Mouse (Mus musculus) lung, postnatal 14 days (tissue): ENCODE measurements around the gene Daxx.

ENCODE experiments used
- DNase-seq: peaks from one replicate; pipeline ENCODE4 v3.0.0; 2021

Gene Daxx

DNA sequence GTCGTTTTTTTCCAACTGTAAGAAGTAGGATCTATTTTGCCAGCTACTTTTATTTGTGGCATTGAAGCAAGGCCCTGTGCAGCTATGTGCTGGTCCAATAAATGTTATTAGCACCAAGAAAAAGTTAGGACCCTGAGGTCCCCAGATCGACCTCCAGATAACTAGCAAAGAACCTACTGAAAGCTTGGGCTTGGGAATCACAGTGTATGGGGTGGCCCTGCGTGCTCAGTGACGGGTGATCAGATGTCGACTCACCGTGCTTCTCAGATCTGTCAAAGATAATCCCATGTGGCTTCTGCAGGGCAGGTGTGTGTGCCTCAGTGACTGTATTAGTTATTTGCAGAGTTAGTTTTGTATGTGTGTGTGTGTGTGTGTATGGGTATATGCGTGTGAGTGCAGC, 12.1 kb downstream of the Daxx start:
- DNase-seq: no peak

DNA sequence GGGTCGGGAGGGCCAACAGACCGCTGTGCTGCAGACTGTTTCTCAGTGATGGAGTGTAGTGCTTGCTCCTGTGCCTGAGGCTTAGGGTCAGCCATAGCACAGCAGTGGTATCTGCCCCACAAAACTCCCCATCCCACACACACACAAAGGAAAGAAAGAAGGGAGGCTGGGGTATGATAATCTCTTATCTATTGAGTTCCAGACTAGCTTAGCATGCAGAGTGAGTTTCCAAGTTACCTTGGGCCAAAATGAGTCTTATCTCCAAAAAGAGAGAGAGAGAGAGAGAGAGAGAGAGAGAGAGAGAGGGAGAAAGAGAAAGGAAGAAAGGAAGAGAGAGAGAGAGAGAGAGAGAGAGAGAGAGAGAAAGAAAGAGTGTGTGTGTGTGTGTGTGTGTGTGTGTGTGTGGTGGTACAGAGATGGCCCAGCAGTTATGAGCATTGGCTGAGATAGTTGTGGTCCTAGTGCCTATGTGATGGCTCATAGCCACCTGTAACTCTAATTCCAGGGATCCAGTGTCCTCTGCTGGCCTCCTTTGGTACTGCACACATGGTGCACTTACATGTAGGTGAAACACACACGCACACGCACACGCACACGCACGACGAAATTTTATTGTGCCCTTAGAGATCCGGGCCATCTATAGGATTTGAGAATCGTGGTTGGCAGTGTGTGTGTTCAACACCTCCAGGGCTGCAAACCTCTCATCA, 15.5 kb downstream of the Daxx start:
- peak; percentile 48 for DNase-seq

DNA sequence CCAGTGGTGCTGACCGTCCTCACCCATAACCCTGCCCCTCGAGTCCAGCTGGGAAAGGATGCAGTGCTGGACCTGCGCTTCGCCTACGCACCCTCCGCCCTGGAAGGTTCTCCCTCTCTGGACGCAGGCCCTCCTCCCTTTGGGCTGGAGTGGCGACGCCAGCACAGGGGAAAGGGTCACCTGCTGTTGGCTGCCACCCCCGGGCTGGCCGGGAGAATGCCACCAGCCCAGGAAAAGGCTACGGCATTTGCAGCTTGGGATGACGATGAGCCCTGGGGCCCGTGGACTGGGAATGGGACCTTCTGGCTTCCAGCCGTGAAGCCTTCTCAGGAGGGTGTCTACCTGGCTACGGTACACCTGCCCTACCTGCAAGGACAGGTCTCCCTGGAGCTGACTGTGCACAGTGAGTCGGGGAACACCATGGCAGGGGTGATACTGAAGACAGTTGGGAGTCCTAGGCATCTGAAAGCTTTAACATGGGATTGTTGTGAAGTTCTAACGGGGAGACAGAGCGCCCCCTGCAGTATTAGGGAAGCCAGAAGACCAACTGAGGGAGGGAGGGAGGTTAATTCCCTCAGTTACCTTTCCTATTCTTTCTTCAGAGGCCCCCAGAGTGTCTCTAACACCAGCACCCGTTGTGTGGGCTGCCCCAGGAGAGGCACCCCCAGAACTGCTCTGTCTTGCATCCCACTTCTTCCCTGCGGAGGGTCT, 16.3 kb downstream of the Daxx start:
- no peak for DNase-seq

DNA sequence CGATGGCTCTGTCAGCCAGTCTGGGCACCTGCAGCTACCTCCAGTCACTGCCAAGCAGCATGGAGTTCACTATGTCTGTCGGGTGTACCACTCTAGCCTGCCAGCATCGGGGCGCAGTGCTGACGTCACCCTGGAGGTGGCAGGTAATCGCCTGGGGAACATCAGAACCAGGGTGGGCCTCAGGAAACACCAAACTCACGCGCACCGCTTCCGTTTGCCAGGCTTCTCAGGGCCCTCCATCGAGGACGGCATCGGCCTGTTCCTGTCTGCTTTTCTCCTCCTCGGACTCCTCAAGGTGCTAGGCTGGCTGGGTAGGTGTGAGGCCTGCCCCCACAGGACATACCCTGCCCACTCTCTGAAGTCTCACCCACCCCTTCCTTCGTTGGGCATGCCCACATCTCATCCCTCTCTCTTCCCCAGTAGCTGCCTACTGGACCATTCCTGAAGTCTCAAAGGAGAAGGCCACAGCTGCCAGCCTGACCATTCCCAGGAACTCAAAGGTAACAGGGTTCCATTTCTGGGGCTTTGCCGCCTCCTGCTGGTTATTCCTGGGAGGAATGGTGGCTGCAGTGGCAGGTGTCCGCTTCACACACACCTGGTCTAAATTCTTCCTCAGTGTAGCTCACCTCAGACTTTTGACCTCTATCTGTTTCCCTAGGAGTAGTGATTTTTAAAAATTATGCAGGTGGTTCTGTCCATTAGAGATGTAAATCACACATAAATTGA, 17.2 kb downstream of the Daxx start:
- DNase-seq: no peak

DNA sequence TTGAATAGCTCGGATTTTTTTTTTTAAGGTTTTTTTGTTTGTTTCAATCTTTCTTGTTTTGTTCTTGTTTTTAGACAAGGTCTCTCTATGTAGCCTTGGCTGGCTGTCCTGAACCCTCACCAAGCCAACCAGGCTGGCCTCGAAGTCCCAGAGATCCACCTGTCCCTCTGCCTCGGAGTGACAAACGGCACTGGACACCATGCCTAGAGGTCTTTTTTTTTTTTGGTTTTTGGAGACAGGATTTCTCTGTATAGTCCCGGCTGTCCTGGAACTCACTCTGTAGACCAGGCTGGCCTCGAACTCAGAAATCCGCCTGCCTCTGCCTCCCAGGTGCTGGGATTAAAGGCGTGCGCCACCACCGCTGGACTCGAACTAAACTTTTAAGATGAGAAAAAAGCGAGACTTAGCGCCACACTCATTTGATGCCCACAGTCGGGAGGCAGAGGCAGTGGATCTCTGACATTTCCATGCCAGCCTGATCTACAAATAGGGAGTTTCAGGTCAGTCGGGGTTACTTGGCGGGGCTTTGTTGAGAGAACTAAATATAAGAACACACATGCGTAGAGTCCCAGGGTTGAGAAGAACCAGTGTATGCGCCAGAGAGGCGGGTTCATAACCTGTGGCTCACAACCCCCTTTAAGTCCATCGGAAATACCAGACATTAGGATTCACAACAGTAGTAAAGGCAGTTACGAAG, 19.2 kb downstream of the Daxx start:
- no peak for DNase-seq

DNA sequence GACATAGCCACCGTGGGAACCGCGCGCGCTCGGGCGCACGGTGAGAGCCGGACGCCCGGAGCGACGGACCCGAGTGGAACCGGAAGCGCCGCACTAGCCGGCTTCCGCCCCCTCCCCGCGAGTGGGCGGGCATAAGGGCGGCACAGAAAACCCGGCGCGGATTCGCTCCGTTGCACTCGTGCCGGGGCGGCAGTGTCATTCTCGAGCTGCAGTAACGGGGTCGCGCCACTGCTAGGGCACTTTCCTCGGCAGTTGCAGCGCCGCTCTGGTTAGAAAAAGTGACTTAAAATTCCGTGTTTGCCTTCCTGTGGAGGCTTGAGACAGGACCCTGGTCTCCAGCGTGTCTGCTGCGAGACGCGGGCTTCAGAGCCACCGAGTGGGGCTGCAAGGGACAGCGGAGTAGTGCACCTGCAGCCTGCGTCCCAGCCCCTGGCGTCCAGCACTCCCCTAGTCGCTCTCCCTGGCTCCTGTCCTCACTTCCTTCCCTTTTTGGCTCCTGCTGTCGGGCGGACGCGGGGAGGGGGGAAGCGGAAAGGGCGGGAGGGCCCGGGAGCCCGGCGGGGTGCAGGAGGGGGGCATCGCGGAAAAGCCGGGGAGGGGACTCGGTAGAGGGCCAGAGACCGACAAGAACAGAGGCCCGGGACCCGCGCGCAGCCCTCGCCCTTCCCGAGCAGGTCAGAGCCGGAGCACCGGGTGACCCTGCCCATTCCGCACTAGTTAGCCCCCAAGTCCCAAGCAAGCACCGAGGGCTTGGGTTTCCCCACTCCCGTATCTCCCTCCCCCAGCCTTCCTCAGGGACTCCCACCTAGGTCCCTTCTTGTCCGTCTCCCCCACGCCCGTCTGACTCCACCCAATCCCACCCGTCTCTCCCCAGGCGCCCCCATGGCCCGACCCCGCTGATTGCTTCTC, 20.4 kb downstream of the Daxx start, which contains the start of gene Rgl2:
Gene Rgl2, plus strand, starts transcription at position 173 of the 909 bp plus-strand sequence.
- peak; percentile 94 for DNase-seq

DNA sequence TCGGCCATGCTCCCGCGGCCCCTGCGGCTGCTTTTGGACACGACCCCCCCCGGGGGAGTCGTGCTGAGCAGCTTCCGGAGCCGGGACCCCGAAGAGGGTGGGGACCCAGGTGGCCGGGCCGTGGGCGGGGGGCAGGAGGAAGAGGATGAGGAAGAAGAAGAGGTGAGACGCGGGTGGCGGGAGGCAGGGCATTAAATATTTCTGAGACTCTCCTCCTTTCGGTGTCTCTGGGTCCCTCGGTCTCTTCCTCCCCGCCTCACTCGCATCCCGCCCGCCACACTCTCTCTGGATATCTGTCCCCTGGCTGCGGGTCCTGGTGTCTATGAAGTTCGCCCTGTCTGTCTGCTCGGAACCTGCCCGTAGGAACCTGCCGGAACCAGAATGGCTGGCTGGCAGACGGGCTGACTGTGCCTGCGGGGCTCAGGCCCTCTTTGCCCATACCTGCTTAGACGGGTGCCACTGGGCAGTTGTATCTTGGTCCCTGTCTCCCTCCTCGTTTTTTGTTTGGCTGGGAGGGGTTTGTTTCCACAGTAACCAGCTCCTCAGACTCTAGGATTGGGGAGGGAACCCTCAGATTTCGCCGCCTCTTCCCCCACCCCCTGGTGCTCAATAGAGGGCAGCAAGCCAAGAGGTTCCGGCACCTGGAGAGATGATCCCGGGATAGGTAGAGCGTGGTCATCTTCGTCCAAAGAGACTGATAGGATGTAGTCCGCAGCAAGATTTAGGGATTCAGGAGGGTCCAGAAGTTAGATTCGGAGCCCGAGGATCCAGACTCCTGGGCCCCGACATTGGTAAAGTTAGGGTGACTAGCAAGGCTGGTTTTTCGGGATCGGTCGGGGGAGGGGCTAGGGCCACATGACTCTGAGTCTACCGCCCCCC, 21.3 kb downstream of the Daxx start:
- DNase-seq: peak; percentile 60

DNA sequence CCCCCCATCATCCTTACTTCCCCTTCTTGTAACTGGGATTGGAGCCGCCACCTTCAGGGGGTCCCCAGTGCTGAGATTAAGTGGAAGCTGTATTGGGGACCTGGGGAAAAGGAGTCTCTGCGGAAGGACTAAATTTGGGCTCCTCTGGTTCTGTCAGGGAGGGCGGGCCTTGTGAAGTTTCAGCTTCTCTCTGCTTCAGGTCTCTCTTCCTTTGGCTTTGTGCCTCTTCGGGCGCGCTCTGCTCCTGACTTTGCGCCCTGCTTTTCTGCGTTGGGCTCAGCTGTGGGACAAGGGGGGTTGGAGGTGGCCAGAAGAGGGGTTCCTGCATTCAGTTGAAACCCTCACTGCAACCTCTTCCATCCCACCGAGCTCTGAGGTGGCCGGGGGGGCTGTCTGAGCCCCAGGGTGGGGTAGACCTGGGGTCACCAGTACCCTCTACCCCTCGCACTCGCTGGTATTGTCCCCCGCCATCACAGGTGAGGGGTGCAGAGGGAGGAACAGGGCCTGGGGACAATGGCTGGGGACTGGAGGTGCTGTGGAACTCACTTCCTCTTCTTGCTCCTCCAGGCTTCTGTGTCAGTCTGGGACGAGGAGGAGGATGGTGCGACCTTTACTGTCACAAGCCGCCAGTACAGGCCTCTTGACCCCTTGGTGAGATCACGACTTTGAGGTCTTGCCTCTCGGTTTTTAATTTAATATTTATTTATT, 22.1 kb downstream of the Daxx start:
- DNase-seq: no peak

DNA sequence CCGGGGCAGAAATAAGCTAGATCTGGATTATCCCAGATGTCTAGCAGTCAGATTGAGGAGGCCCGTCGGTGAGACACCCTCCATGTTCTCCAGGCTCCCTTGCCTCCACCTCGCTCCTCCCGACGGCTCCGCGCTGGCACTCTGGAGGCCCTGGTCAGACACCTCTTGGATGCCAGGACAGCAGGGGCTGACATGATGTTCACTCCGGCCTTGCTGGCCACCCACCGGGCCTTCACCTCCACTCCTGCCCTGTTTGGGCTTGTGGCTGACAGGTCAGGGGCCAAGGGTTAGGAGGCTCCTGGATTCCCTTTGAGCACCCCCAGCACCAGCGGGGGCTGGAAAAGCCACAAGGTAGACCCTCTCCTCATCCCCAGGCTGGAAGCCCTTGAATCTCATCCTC, 22.7 kb downstream of the Daxx start:
- no peak for DNase-seq

DNA sequence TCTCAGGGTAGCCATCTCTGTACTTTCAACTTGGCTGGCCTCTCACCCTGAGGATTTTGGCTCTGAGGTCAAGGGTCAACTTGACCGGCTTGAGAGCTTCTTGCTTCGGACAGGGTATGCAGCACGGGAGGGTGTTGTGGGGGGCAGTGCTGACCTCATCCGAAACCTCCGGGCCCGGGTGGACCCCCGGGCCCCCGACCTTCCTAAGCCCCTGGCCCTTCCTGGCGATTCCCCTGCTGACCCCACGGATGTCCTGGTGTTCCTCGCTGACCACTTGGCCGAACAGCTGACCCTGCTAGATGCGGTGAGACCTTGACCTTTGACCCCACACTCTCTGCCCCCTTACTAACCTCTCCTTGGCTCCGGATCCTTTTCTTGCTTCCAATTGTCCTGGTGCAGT, 23.2 kb downstream of the Daxx start:
- DNase-seq: no peak

DNA sequence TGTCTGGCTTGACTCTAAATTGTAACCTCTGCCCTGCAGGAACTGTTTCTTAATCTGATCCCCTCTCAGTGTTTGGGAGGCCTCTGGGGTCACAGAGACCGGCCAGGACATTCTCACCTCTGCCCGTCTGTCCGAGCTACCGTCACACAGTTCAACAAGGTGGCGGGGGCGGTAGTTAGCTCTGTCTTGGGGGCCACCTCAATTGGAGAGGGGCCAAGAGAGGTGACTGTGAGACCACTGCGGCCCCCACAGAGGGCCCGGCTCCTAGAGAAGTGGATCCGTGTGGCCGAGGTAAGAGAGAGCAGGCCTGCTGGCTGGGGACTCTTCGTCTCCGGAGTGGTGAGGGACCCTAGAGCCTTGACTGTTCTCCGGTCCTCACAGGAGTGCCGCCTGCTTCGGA, 23.8 kb downstream of the Daxx start:
- DNase-seq: no peak

DNA sequence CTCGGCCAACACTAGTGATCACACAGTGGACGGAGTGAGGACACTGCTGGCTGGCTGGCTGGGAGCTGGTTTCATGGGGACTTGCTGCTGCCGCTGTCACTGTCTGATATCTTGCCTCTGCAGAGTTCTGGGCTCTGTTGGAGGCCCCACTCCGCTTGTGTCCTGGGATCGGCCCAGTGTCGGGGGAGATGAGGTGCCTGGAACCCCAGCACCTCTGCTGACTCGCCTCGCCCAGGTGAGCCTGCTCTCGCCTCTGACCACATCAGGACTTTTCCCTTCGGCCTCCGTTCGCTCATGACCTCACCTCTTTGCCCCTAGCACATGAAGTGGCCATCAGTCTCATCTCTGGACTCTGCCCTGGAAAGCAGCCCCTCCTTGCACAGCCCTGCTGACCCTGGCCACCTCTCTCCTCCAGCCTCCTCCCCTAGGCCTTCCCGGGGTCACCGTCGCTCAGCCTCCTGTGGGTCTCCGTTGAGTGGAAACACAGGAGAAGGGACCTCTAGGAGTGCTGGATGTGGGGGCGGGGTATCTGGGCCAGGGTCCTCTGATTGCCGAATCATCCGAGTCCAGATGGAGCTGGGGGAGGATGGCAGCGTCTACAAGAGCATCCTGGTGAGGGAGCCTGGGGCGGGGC, 26.3 kb downstream of the Daxx start:
- no peak for DNase-seq

DNA sequence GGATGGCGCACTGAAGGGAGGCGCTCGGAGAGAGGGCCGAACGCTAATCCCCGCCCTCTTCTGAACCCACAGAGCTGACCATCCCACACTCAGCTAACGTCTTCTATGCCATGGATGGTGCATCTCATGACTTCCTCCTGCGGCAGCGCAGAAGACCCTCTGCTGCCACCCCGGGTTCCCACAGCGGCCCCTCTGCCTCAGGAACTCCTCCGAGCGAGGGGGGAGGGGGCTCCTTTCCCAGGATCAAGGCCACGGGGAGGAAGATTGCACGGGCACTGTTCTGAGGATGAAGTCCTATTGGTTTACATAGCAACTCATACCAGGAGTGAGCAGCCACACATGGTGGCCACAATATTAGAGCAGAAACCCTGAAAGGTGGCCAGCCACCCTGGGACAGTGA, 27.8 kb downstream of the Daxx start:
- DNase-seq: no peak

DNA sequence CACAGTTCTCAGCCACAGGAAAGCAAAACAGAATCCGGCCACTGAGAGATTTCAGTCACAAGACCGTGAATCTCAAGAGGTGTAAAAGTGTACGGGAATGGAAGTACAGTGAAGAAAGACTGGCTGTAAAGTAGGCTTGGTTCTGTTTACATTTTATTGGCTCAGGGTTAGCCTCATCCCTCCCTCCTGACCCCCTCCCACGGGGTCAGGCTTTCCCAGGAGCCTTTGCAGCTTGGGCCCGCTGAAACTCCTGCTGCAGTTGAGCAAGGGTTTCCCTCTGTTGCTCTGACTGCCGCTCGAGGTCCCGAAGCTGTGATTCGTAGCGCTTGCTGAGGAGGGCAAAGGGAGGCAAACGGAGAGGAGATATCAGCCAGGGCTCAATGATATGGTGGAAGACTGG, 29.6 kb downstream of the Daxx start:
- no peak for DNase-seq

DNA sequence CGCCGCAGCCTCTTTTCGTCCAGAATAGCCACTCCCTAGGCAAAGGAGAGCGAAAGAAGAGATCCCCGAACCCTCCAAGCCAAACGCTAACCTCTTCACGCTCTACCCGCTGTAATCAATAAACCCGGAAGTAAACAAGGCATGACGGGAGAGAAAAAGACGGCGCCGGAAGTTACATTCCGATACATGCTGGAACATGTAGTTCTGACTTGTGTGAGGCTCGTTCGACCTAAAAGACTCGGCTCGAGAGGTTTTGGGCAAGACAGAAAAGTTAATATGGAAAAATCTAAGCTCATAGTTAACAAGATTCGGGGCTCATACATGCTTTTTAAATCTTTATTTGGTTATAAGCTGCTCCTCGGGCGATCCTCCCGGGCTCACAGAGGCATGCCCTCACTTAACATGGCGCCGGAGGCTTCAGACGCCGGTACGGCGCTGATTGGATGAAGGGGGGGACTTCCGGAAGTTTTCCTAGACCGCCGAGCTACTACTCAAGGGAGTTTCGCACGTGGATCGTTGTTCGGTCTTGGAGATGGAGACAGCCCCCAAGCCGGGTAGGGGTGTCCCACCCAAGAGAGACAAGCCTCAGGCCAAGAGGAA, 31.1 kb downstream of the Daxx start, which contains the start of the genes Pfdn6 and Wdr46:
Gene Pfdn6, minus strand, starts transcription at position 138 of the 600 bp plus-strand sequence.
Gene Wdr46, plus strand, starts transcription at position 455 of the 600 bp plus-strand sequence.
- DNase-seq: peak; percentile 88

DNA sequence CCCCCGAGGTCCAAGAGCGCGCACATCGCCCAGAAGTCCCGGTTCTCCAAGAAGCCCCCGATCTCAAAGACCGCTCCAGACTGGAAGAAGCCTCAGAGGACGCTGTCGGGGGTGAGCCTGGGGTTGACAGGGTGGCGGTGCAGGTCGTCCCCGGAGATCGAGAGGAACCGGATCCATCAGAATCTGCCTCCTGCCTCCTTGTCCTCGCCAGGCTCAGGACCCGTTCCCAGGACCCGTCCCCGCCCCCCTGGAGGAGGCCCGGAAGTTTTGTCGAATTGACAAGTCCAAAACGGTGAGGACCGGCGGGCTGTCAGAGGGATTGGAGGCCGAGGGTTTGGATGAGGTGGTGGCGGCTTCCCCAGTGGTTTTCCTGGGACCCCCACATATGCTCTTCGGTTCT, 31.8 kb downstream of the Daxx start:
- no peak for DNase-seq

DNA sequence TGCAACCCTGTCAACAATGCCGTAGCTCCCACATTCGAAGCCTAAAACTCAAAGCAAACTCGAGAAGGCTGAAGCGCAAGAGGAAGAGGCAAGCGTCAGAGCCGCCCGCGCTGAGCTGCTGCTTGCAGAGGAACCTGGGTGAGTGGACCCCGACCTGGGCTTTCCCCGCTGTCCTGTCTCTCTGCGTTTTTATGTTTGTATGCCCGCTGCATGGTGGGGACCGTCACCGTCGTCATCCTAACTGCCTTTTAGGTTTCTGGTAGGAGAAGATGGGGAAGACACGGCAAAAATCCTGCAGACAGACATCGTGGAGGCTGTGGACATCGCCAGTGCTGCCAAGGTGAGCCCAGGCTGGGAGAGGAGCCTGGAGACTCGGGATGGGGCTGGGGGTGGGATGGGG, 32.2 kb downstream of the Daxx start:
- no peak for DNase-seq

DNA sequence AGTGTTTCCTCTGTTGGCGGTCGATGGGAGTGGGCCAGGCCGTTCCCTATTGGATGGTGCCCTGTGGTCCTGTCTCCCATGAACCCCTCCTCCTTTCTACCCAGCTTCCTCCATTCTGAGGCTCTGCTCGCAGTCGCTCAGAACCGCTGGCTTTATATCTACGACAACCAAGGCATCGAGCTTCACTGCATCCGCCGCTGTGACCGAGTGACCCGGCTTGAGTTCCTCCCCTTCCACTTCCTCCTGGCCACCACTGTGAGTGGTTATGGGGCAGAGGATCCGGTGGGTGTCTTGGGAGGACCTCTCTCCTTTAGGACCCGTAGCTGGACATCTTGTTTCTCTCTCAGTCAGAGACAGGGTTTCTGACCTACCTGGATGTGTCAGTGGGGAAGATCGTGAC, 34.2 kb downstream of the Daxx start:
- no peak for DNase-seq

DNA sequence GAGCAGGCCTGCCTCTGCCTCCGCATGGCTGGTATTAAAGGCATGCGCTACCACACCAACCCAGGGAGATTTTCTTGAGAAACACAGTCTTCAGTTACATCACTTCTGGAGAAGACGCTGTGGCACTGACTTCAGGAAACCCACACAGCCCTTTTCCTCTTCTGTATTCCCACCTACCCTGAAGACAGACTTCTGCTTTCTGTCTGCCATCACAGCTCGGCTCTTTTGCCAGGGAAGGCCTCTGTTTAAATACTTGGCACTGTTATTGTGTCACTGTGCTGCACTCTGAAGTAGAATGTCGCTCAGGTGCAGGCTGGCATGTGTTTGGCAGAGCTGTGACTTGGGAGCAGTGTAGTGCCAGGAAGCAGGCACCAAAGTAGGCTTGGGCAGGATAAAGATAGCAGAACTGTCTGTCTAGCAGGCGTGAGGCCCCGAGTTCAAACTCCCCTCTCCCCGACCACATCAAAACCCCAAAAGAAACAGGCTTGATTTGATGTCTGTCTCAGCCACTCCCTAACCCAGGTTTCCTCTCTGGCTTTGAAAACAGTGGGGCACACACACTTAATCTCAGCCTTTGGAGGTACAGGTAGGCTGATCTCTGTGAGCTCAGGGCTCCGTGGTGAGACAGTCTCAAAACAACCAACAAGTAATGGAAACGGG, 38.3 kb downstream of the Daxx start:
- DNase-seq: no peak
